ENCODE assay signal across 8 mouse cellular contexts in genomic region chr16:23609748-23610185, GRCm38 (mm10).
DNase-seq lines count a peak whose midpoint lies in the region; ATAC-seq and TF ChIP-seq lines count a peak whose summit lies in the region.

No protein-coding gene starts in this region.

- H3K4me2 ChIP-seq in forebrain, postnatal 0 days (ENCODE audit: low read depth): peak overlapping the region; percentile 36
- H3K4me2 ChIP-seq in hindbrain, embryonic 14.5 days (replicated peaks): peak overlapping the region; percentile 32

- H3K36me3 ChIP-seq in forebrain, postnatal 0 days (ENCODE audit: insufficient read depth): no peaks in the 10 kb centered on the region
- no peaks in the 10 kb centered on the region for H3K36me3 ChIP-seq in hindbrain, embryonic 14.5 days (replicated peaks; ENCODE audit: control insufficient read depth, insufficient read depth)

- H3K9ac ChIP-seq in forebrain, postnatal 0 days: peak overlapping the region; percentile 14; the same call in 1 of the 2 replicates
- H3K9ac ChIP-seq in hindbrain, embryonic 14.5 days: 0 out of 2 replicates have a peak overlapping the region, but pooled peaks have one; percentile 21

- H3K9me3 ChIP-seq in forebrain, postnatal 0 days (ENCODE audit: low read length): no peaks in the 10 kb centered on the region
- H3K9me3 ChIP-seq in hindbrain, embryonic 14.5 days (ENCODE audit: control insufficient read depth, low read length): no peaks in the 10 kb centered on the region

- ATAC-seq in forebrain, postnatal 0 days: peak; percentile 66
- no peak for ATAC-seq in hindbrain, embryonic 14.5 days (ENCODE audit: low FRiP score)

- H3K27ac ChIP-seq in forebrain, postnatal 0 days (ENCODE audit: low read depth, low read length): no peak overlapping the region
- H3K27ac ChIP-seq in hindbrain, embryonic 14.5 days: no peak overlapping the region

- no peaks in the 10 kb centered on the region for H3K27me3 ChIP-seq in forebrain, postnatal 0 days (ENCODE audit: insufficient read depth, low read length)
- H3K27me3 ChIP-seq in hindbrain, embryonic 14.5 days (ENCODE audit: control insufficient read depth, insufficient read depth, low read length): no peaks in the 10 kb centered on the region

- H3K4me1 ChIP-seq in forebrain, postnatal 0 days (ENCODE audit: insufficient read depth): no peaks in the 10 kb centered on the region
- no peaks in the 10 kb centered on the region for H3K4me1 ChIP-seq in hindbrain, embryonic 14.5 days (replicated peaks; ENCODE audit: control insufficient read depth, insufficient read depth, low read length)

- 27% methylated on average over 11 of the region's 11 CpGs for whole genome bisulfite sequencing in forebrain, postnatal 0 days
- WGBS in hindbrain, embryonic 14.5 days: 38% methylated on average over 11 of the region's 11 CpGs

- TF ChIP-seq CTCF in forebrain, postnatal 0 days (IDR thresholded peaks at IDR 0.05; ENCODE audit: low read depth): no peak

- DNase-seq in adrenal gland, adult (ENCODE audit: inconsistent age in 2 of 2, low spot score in 1 of 2): peak; percentile 55 to 89
- no peak for DNase-seq in adrenal gland, postnatal 4 days (ENCODE audit: low spot score in 2 of 2)
- peak; percentile 23 for DNase-seq in cerebellum, adult 11-12 months
- peak; percentile 54 for DNase-seq in forebrain, postnatal 0 days
- no peak for DNase-seq in hindbrain, embryonic 14.5 days (ENCODE audit: low spot score)
- DNase-seq in layer of hippocampus, postnatal 10 days (ENCODE audit: low spot score in 2 of 2): peak; percentile 18 to 33
- peak; percentile 79 for DNase-seq in lung, postnatal 25 days (ENCODE audit: low spot score)
- peak; percentile 7 for DNase-seq in right cerebral cortex, postnatal 14 days

- H3K4me3 ChIP-seq in forebrain, postnatal 0 days (ENCODE audit: low read depth, low read length): peak overlapping the region; percentile 19; the same call in 1 of the 2 replicates
- no peak overlapping the region for H3K4me3 ChIP-seq in hindbrain, embryonic 14.5 days (replicated peaks; ENCODE audit: low read length)

Comparison
In these comparisons a context has a peak if more than half of its experiments do, and no peak if none do; other contexts are left out.
1. DNase-seq: peak in adrenal gland, adult (2 of 2), cerebellum, adult 11-12 months (single experiment), forebrain, postnatal 0 days (single experiment), layer of hippocampus, postnatal 10 days (2 of 2), lung, postnatal 25 days (single experiment) and right cerebral cortex, postnatal 14 days (single experiment); none in adrenal gland, postnatal 4 days (0 of 2) and hindbrain, embryonic 14.5 days (single experiment).